In the genomic region with DNA sequence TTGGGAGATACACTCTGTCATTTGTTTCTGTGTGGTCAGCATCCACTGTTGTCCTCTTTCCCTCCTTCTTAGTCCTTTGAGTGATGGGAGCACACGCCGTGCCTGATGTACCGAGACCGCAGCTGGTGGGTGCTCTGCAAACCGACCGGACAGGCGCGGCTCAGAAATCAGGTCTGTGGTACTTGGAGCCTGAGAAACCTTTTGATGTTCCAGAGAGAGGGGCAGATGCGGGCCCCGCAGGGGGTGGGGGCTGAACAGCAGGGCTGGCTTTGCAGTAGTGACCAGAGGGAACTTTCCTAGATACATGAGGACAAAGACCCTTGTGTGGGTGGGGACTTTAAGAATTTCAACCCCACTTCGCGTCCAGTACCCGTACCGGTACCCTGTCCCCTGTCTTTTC, we compare ENCODE assay signal across 8 mouse cellular contexts. TPM values are rescaled to one million over a fixed set of nuclear protein-coding genes. Genes with fewer than 3 reads are reported as not detected.
DNase-seq lines count a peak whose midpoint lies in the region; ATAC-seq and TF ChIP-seq lines count a peak whose summit lies in the region.

No protein-coding gene starts in this region.

- H3K4me1 ChIP-seq in ES-Bruce4 (ENCODE audit: control insufficient read depth, insufficient read depth, low read length) = peaks cover 6% of the 10 kb centered on the region
- peaks cover 18% of the 10 kb centered on the region for H3K4me1 ChIP-seq in forebrain, embryonic 12.5 days
- H3K4me1 ChIP-seq in liver, embryonic 16.5 days (ENCODE audit: control insufficient read depth, low read depth, low read length) = peaks cover 13% of the 10 kb centered on the region

- TF ChIP-seq EP300 in ES-Bruce4 (IDR thresholded peaks at IDR 0.05; ENCODE audit: insufficient read depth, low read depth, low read length) = no peak

- ATAC-seq in cerebellum, adult (ENCODE audit: insufficient number of reproducible peaks, low FRiP score, low TSS enrichment) = no peak
- peak; percentile 49; the same call in 1 of the 2 replicates for ATAC-seq in forebrain, embryonic 12.5 days (ENCODE audit: low FRiP score)
- no peak for ATAC-seq in liver, embryonic 16.5 days (ENCODE audit: low read depth)
- ATAC-seq in inflammation-experienced regulatory T-cells, adult 6 months = no peak

- H3K27me3 ChIP-seq in ES-Bruce4 (ENCODE audit: control insufficient read depth, insufficient read depth, low read length, poor library complexity, severe bottlenecking) = no peaks in the 10 kb centered on the region
- peaks cover 12% of the 10 kb centered on the region for H3K27me3 ChIP-seq in forebrain, embryonic 12.5 days
- peaks cover 10% of the 10 kb centered on the region for H3K27me3 ChIP-seq in liver, embryonic 16.5 days (ENCODE audit: control insufficient read depth, insufficient read depth, low read depth, low read length)

- no peak for TF ChIP-seq POLR2A in ES-Bruce4 (IDR thresholded peaks at IDR 0.05; ENCODE audit: insufficient read depth, low read length)

- H3K27ac ChIP-seq in ES-Bruce4 (ENCODE audit: insufficient read depth, low read length) = no peak overlapping the region
- H3K27ac ChIP-seq in forebrain, embryonic 12.5 days = no peak overlapping the region
- peak overlapping the region; percentile 23; the same call in 1 of the 2 replicates for H3K27ac ChIP-seq in liver, embryonic 16.5 days (ENCODE audit: low read length)

- H3K9me3 ChIP-seq in ES-Bruce4 (replicated peaks; ENCODE audit: control insufficient read depth, insufficient read depth, low read length, poor library complexity, severe bottlenecking) = no peaks in the 10 kb centered on the region
- H3K9me3 ChIP-seq in forebrain, embryonic 12.5 days = no peaks in the 10 kb centered on the region
- no peaks in the 10 kb centered on the region for H3K9me3 ChIP-seq in liver, embryonic 16.5 days (replicated peaks; ENCODE audit: control insufficient read depth, low read length)

- 11% methylated on average over 14 of the region's 14 CpGs for WGBS in forebrain, embryonic 12.5 days
- WGBS in liver, embryonic 16.5 days (ENCODE audit: insufficient replicate concordance) = 25% methylated on average over 14 of the region's 14 CpGs

- H3K4me2 ChIP-seq in forebrain, embryonic 12.5 days = peak overlapping the region; percentile 82
- peak overlapping the region; percentile 68 for H3K4me2 ChIP-seq in liver, embryonic 16.5 days (ENCODE audit: low read depth, low read length)

- H3K9ac ChIP-seq in ES-Bruce4 (ENCODE audit: low read depth, poor library complexity, severe bottlenecking) = peak overlapping the region; percentile 17; the same call in 1 of the 2 replicates
- peak overlapping the region; percentile 58 for H3K9ac ChIP-seq in forebrain, embryonic 12.5 days
- peak overlapping the region; percentile 27; the same call in 1 of the 2 replicates for H3K9ac ChIP-seq in liver, embryonic 16.5 days (ENCODE audit: low read depth, low read length)

- H3K36me3 ChIP-seq in ES-Bruce4 (ENCODE audit: control insufficient read depth, insufficient read depth, low read length, poor library complexity, severe bottlenecking) = no peaks in the 10 kb centered on the region
- no peaks in the 10 kb centered on the region for H3K36me3 ChIP-seq in forebrain, embryonic 12.5 days (replicated peaks)
- H3K36me3 ChIP-seq in liver, embryonic 16.5 days (ENCODE audit: control insufficient read depth, insufficient read depth) = no peaks in the 10 kb centered on the region

- peak overlapping the region; percentile 45 for H3K4me3 ChIP-seq in ES-Bruce4 (ENCODE audit: low read depth, low read length)
- H3K4me3 ChIP-seq in forebrain, embryonic 12.5 days (replicated peaks) = peak overlapping the region; percentile 40
- H3K4me3 ChIP-seq in liver, embryonic 16.5 days (ENCODE audit: low read depth, low read length) = peak overlapping the region; percentile 41

- peak; percentile 56 for DNase-seq in cerebellum, adult 9-11 months
- no peak for DNase-seq in ovary, postnatal 14 days (ENCODE audit: low spot score)
- DNase-seq in urinary bladder, postnatal 4 days (ENCODE audit: low spot score in 2 of 2) = no peak

- TF ChIP-seq CTCF in ES-Bruce4 (IDR thresholded peaks at IDR 0.05; ENCODE audit: low read depth, low read length) = no peak

RNA-seq across cellular contexts. Expression of gene Acbd3, which starts 37.5 kb away (rescaled TPM):
- 44.8 and 47.7 TPM in 2 replicates for polyA plus RNA-seq in ES-Bruce4 (2011; ENCODE audit: insufficient read depth, insufficient read length, low read depth, missing spikeins)
- 22.5 and 23.7 TPM in 2 replicates for polyA plus RNA-seq in forebrain, embryonic 12.5 days (2016; fragmentation: Nextera tagmentation; extraction: Ambion mirVana)
- polyA plus RNA-seq in liver, embryonic 16.5 days (2015; fragmentation: Nextera tagmentation; extraction: Ambion mirVana) = 8.1 and 8.4 TPM in 2 replicates
- 10 to 100 TPM; 10.9 to 14.4 (median 14.0) TPM for polyA plus RNA-seq in inflammation-experienced regulatory T-cells, adult 6 months (2017; shearing (Covaris generic))

RNA-seq across cellular contexts. Expression of gene H3f3a, which starts 50.4 kb away (rescaled TPM):
- 679 and 698 TPM in 2 replicates for polyA plus RNA-seq in ES-Bruce4 (2011; ENCODE audit: insufficient read depth, insufficient read length, low read depth, missing spikeins)
- polyA plus RNA-seq in forebrain, embryonic 12.5 days (2016; fragmentation: Nextera tagmentation; extraction: Ambion mirVana) = 3,507 and 3,679 TPM in 2 replicates
- 2,020 and 2,074 TPM in 2 replicates for polyA plus RNA-seq in liver, embryonic 16.5 days (2015; fragmentation: Nextera tagmentation; extraction: Ambion mirVana)
- 100 to 1,000 TPM; 553 to 843 (median 762) TPM for polyA plus RNA-seq in inflammation-experienced regulatory T-cells, adult 6 months (2017; shearing (Covaris generic))
